Mouse (Mus musculus) ES-E14 (cell line): Measurements from ENCODE around the gene Smad3.

Experiments used
- CHD2 ChIP-seq: IDR thresholded peaks from 2 replicates; pipeline ENCODE4 v1.6.1; 2014; ENCODE audit warnings: mild to moderate bottlenecking, low read depth, low read length, inconsistent platforms
- HCFC1 ChIP-seq: IDR thresholded peaks from 2 replicates; pipeline ENCODE4 v1.6.1; 2012; ENCODE audit warnings: low read length, inconsistent platforms, borderline replicate concordance; ENCODE audit not compliant: insufficient read depth
- MAFK ChIP-seq: IDR thresholded peaks from 2 replicates; pipeline ENCODE4 v1.6.1; 2014; ENCODE audit warnings: mild to moderate bottlenecking, low read depth, low read length, inconsistent platforms; ENCODE audit not compliant: insufficient read depth
- ZC3H11A ChIP-seq: IDR thresholded peaks from 2 replicates; pipeline ENCODE4 v1.6.1; 2012; ENCODE audit warnings: low read depth, mild to moderate bottlenecking, inconsistent platforms, low read length, borderline replicate concordance
- ZNF384 ChIP-seq: IDR thresholded peaks from 2 replicates; pipeline ENCODE4 v1.6.1; 2012; ENCODE audit warnings: low read depth, low read length, inconsistent platforms

DNA sequence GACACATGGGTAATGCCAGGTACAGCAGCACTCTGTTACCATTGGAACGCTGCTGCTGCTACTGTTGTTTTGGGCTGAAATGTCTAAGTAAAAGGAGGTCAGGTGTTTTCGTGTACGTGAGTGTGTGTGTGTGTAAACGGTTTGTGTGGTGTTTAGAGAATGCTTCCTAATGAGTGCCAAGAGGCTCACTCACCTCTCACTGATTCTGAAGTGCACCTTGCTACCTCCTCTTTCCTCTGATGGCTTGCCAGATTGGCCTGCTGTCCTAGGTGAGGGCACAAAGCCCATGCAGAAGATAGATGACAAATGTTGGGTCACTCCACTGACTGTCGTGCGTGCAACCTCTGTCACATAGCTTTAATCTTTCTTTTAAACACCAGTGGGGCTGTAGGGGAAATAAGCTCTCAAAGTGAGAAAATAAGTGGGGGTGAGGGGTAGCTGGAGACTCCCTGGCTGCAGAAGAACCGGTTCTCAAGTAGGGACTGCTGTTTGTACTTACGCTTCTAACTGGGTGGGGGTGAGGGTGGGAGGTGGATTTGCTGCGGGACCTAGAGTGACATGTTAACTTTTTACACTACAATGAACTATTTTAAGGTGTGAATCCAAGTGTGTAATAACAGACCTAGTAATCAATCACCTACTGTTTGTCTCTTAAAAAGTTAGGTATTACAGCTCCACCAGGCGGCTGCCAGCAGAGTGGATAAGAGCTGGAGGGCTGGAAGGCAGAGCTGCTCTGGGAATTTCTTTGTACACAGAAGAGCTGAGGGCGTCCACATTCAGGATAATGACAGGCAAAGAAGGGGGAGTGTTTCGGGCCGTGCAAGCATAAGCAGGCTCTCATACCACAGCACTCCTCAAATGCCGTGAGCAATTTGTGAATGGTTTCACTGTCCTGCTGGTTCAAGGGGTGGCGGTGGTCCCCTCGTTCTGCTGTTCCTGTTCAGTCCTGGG lies 145.0 kb downstream of the Smad3 start:
- TF ChIP-seq HCFC1 (no peak), MAFK (no peak), CHD2 (no peak), ZC3H11A (no peak), ZNF384 (no peak)
